Mouse (Mus musculus) monocyte, adult 59 days (primary cell): ENCODE data around the gene Zfp36l3. TPM values are rescaled to one million over a fixed set of nuclear protein-coding genes. Genes with fewer than 3 reads are reported as not detected.

Source experiments
- total RNA-seq, 2 experiments: library from RNA; stranded (reverse); gene quantifications; one replicate each; pipeline ENCODE4 v1.2.4; 2023

Gene Zfp36l3
- not detected for total RNA-seq

GRCm38 (mm10) chrX:53776276-53776675 is at the start of gene Zfp36l3:
TSS of gene Zfp36l3 (minus strand) at chrX:53776394.

GRCm38 (mm10) chrX:53797519-53797918 is 21.3 kb upstream of the Zfp36l3 start, which contains the start of gene Xlr:
TSS of gene Xlr (minus strand) at chrX:53797706.

GRCm38 (mm10) chrX:53757736-53758135 is 18.5 kb downstream of the Zfp36l3 start, which contains the start of gene 1700013H16Rik:
TSS of gene 1700013H16Rik (minus strand) at chrX:53757831.

GRCm38 (mm10) chrX:53724596-53724995 is 51.6 kb downstream of the Zfp36l3 start, which contains the start of gene 4930502E18Rik:
TSS of gene 4930502E18Rik (plus strand) at chrX:53724826.

Other genes with a start within 250 kb of the Zfp36l3 start
- gene Rtl8c, start 168.4 kb downstream of the Zfp36l3 start, total RNA-seq: 10 to 100 TPM in 1 of 2 experiments, 1 to 10 TPM in 1; 8.1 to 10.0 TPM
- gene Gm14597, start 167.4 kb downstream of the Zfp36l3 start, total RNA-seq: not detected
- 10 to 100 TPM; 21.4 to 23.5 TPM for gene Rtl8a, start 132.7 kb downstream of the Zfp36l3 start, total RNA-seq
- 10 to 100 TPM; 15.1 to 16.1 TPM for gene Rtl8b, start 106.0 kb downstream of the Zfp36l3 start, total RNA-seq
- gene 4930502E18Rik, start 51.6 kb downstream of the Zfp36l3 start, total RNA-seq: not detected
- gene 1700013H16Rik, start 18.6 kb downstream of the Zfp36l3 start, total RNA-seq: not detected
- gene Xlr, start 21.3 kb upstream of the Zfp36l3 start, total RNA-seq: 1 to 10 TPM; 2.2 to 3.5 TPM